Mouse (Mus musculus): ENCODE measurements around the gene Dop1b. TPM values are rescaled to one million over a fixed set of nuclear protein-coding genes. Genes with fewer than 3 reads are reported as not detected.
"Not testable (repeated sequence)": the region's sequence is repeated elsewhere in the genome, so short reads cannot be mapped to it uniquely, and the experiment has no call there.

Dop1b gene
- polyA plus RNA-seq, 1 experiment from 2014 or later, result 22.5 TPM

DNA sequence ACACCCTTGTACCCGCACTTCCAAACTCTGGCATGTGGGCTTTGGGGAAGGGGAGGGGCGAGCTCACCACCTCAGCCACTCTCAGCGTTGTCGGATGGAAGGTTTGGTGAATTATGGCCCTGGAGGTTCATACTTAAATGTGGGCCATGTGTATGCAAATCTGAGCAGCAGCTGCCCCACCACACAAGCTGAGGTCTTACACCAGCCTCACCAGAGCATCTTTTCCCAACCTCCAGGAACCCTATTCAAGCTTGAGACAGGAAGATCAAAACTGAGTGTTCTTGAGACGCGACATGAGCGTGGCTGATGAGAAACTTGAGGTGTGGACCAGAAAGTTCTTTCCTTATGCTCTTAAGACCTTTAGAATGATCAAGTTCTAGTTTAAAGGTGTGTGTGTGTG is 27.3 kb upstream of the Dop1b start:
- H3K9me3 ChIP-seq, result no peaks in the 10 kb centered on the region
- no peak overlapping the region for H3K9ac ChIP-seq
- H3K4me2 ChIP-seq (replicated peaks), result peak overlapping the region; percentile 73; the same call in 1 of the 2 replicates
- H3K36me3 ChIP-seq, result no peaks in the 10 kb centered on the region
- H3K4me3 ChIP-seq, result no peak overlapping the region
- 32% methylated on average over 7 of the region's 7 CpGs for WGBS
- peaks cover 15% of the 10 kb centered on the region for H3K4me1 ChIP-seq
- H3K27ac ChIP-seq, result no peak overlapping the region
- ATAC-seq (ENCODE audit: low FRiP score, low read depth), result no peak
- H3K27me3 ChIP-seq (replicated peaks), result peaks cover 54% of the 10 kb centered on the region

DNA sequence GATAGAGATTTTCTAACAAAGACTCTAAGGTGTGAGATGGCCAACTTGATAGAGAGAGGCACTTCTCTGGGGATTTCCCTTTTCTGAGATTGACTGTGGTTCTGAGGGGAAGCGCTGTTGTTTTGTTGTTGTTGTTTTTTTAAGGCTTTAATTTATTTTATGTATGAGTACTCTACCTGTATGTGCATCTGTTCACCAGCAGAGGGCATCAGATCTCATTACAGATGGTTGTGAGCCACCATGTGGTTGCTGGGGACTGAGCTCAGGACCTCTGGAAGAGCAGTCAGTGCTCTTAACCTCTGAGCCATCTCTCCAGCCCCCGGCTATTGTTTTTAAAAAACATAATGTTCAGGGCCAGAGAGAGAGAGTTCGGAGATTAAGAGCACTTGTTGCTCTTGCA is 25.9 kb upstream of the Dop1b start:
- H3K36me3 ChIP-seq; H3K9ac ChIP-seq; H3K4me3 ChIP-seq; H3K9me3 ChIP-seq; H3K27ac ChIP-seq; H3K4me2 ChIP-seq (replicated peaks); ATAC-seq (ENCODE audit: low FRiP score, low read depth): not testable (repeated sequence)
- WGBS, result 90% methylated on average over 3 of the region's 3 CpGs
- Histone ChIP-seq H3K27me3 (replicated peaks) (peaks cover 48% of the 10 kb centered on the region), H3K4me1 (peaks cover 15% of the 10 kb centered on the region)

DNA sequence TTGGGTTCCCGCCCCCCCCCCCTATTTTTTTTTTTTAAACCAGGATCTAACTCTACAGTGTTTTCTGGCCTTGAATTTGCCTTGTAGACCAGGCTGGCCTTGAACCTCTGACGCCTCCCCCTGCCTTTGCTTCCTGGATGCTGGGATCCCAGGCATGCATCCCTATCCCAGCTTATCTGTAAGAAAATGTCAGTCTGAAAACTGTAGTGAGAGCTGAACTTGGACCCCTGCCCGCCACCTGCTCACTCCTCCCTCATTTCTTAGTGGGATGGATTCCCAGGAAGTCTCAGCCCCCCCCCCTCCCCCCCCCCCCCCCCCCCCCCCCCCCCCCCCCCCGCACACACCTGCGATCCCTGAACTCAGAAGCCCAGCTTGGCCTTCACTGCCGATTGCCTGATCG is 25.3 kb upstream of the Dop1b start:
- H3K4me2 ChIP-seq (replicated peaks), result no peak overlapping the region
- H3K4me1 ChIP-seq, result peaks cover 15% of the 10 kb centered on the region
- no peak overlapping the region for H3K4me3 ChIP-seq
- no peak for ATAC-seq (ENCODE audit: low FRiP score, low read depth)
- no peak overlapping the region for H3K27ac ChIP-seq
- WGBS, result 91% methylated on average over 6 of the region's 7 CpGs
- no peaks in the 10 kb centered on the region for H3K36me3 ChIP-seq
- no peak overlapping the region for H3K9ac ChIP-seq
- peaks cover 42% of the 10 kb centered on the region for H3K27me3 ChIP-seq (replicated peaks)
- no peaks in the 10 kb centered on the region for H3K9me3 ChIP-seq

DNA sequence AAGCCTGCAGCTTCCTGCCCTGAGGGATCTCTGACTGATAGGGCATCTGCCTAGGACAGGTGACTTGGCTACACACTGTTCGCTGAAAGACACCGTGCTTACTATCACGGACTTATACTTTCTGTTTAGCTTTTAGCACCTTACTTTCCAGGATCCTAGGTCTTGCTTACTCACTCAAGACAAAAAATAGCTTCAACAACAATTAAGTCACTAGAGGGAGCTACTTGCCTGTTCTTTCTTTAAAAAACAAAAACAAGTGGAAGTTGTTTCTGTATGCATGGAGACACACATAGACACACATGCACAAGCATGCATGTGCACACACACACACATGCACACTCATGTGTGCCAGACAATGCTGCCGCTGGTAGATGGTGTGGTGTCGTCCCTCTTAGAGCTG is 24.8 kb upstream of the Dop1b start:
- H3K9ac ChIP-seq, result no peak overlapping the region
- H3K36me3 ChIP-seq, result no peaks in the 10 kb centered on the region
- ATAC-seq (ENCODE audit: low FRiP score, low read depth), result no peak
- 42% methylated on average over 5 of the region's 5 CpGs for WGBS
- H3K4me3 ChIP-seq, result no peak overlapping the region
- no peaks in the 10 kb centered on the region for H3K9me3 ChIP-seq
- peaks cover 15% of the 10 kb centered on the region for H3K4me1 ChIP-seq
- no peak overlapping the region for H3K27ac ChIP-seq
- H3K4me2 ChIP-seq (replicated peaks), result no peak overlapping the region
- H3K27me3 ChIP-seq (replicated peaks), result peaks cover 37% of the 10 kb centered on the region

DNA sequence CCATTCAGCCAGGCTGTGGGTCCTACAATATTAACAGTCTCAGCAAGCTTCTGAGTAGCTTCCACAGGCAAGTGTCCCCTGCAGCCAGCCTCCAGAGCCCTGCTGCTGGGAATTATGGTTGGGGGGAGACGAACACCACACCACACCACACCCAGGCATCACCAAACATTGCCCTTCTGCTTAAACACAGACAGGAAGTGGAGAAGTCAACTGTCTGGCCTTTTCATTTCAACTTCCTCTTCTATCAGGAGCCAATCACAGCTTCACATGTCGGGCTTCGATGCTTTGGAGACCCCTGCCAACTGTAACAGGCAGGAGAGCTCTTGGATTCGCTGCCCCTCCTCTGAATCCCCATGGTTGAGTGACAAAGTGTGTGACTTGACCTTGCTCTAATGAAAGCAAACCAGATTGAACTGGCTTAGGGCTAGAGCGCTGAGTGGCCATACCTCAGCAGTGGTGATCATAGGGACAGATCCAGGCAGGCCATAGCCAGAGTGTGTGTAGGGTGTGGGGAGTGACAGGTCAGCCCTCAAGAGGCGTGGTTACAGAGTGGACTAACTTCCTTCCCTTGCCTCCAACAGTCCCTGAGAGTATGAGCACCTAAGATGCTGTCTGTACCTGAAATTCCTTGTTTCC is 20.4 kb upstream of the Dop1b start:
- no peaks in the 10 kb centered on the region for H3K9me3 ChIP-seq
- 81% methylated on average over 6 of the region's 6 CpGs for WGBS
- H3K27ac ChIP-seq, result no peak overlapping the region
- H3K4me3 ChIP-seq, result no peak overlapping the region
- no peak overlapping the region for H3K4me2 ChIP-seq (replicated peaks)
- ATAC-seq (ENCODE audit: low FRiP score, low read depth), result no peak
- H3K9ac ChIP-seq, result no peak overlapping the region
- H3K27me3 ChIP-seq (replicated peaks), result no peaks in the 10 kb centered on the region
- no peaks in the 10 kb centered on the region for H3K36me3 ChIP-seq
- no peaks in the 10 kb centered on the region for H3K4me1 ChIP-seq

DNA sequence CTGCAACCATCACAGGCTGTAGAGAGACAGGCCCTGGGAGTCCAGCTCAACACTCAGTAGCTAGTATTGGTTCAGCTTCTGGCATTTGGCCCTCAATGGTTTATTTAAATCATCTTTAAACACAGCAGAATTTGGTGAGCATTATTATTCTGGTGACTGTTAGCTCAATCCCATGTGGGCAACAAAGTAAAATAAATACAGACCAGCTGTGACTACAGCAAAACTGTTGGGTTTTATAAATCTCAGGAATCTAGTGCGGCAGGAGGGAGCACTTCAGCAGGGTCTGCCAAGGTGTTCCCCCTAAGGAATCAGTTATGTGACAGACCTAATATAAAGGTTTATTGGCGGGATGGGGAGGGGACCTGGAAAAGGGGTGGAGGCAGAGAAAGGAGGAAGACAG is 19.0 kb upstream of the Dop1b start:
- Histone ChIP-seq H3K9me3 (no peaks in the 10 kb centered on the region), H3K4me2 (replicated peaks) (no peak overlapping the region), H3K9ac (no peak overlapping the region), H3K27me3 (replicated peaks) (no peaks in the 10 kb centered on the region), H3K4me1 (no peaks in the 10 kb centered on the region), H3K36me3 (no peaks in the 10 kb centered on the region), H3K27ac (no peak overlapping the region), H3K4me3 (no peak overlapping the region)
- WGBS, result 65% methylated on average over 2 of the region's 2 CpGs
- ATAC-seq (ENCODE audit: low FRiP score, low read depth), result no peak

DNA sequence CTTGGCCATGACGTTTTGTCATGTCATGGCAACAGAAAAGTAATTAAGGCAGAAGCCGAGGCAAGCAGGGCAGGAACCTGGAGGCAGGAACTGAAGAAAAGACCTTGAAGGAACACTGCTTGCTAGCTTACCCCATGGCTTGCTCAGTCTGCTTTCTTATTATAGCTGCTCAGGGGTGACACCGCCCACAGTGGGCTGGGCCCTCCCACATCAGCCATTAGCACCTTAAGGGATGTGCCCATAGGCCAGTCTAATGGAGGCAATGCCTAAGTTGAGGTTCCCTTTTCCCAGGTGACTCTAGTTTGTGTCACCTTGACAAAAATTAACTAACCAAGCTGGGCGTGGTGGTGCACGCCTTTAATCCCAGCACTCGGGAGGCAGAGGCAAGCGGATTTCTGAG is 4.6 kb upstream of the Dop1b start:
- no peak overlapping the region for H3K4me2 ChIP-seq (replicated peaks)
- H3K4me3 ChIP-seq, result no peak overlapping the region
- H3K4me1 ChIP-seq, result 0 out of 2 replicates have a peak, but pooled peaks cover 2% of the 10 kb centered on the region
- no peaks in the 10 kb centered on the region for H3K9me3 ChIP-seq
- H3K36me3 ChIP-seq, result no peaks in the 10 kb centered on the region
- 88% methylated on average over 7 of the region's 7 CpGs for WGBS
- no peak overlapping the region for H3K9ac ChIP-seq
- H3K27ac ChIP-seq, result no peak overlapping the region
- H3K27me3 ChIP-seq (replicated peaks), result peaks cover 10% of the 10 kb centered on the region
- ATAC-seq (ENCODE audit: low FRiP score, low read depth), result no peak

DNA sequence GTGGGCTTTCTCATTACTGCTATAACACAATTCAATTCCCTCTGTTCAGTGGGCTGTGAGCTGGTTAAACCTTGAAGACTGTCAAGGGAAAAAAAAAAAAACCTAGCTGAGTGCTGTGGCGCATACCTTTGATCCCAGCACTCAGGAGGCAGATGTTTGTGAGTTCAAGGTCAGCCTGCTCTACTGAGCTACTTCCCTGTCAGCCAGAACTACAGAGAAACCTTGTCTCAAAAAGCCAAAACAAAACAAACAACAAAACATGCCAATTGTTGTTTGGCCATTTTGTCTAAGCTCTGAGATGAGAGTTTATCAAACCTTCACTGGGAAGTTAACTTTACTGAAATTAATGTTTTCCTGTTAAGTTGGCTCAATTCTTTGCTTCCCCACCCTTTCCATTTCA is 2.5 kb upstream of the Dop1b start:
- no peak for ATAC-seq (ENCODE audit: low FRiP score, low read depth)
- peaks cover 14% of the 10 kb centered on the region for H3K4me1 ChIP-seq
- no peak overlapping the region for H3K9ac ChIP-seq
- H3K27ac ChIP-seq, result no peak overlapping the region
- H3K27me3 ChIP-seq (replicated peaks), result peaks cover 17% of the 10 kb centered on the region
- H3K4me2 ChIP-seq (replicated peaks), result no peak overlapping the region
- no peak overlapping the region for H3K4me3 ChIP-seq
- H3K9me3 ChIP-seq, result no peaks in the 10 kb centered on the region
- H3K36me3 ChIP-seq, result no peaks in the 10 kb centered on the region
- 88% methylated on average over 1 of the region's 1 CpGs for WGBS

DNA sequence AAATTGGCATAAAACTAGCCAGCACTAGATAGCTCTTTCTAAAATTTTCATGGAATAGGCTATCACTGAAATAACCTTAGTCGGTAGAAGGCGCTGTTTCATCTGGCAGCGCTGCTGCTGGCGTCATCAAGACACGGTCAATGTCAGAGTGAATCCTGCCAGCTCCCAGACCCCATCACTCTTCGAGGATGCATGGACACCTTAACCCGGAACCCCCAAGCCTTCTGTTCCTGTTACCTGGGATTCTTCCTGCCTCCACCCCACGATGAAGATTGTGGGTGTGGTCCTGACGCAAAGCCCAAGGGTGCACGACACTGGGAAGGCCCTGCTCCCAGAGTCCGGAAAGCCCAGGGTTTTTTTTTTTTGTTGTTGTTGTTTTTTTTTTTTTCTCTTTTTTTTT is 780 bp upstream of the Dop1b start:
- H3K27ac ChIP-seq, result no peak overlapping the region
- peak overlapping the region; percentile 88 for H3K4me2 ChIP-seq (replicated peaks)
- no peaks in the 10 kb centered on the region for H3K9me3 ChIP-seq
- no peak overlapping the region for H3K9ac ChIP-seq
- peak overlapping the region; percentile 81; the same call in 1 of the 2 replicates for H3K4me3 ChIP-seq
- peaks cover 17% of the 10 kb centered on the region for H3K4me1 ChIP-seq
- peak; percentile 27 for ATAC-seq (ENCODE audit: low FRiP score, low read depth)
- peaks cover 17% of the 10 kb centered on the region for H3K27me3 ChIP-seq (replicated peaks)
- no peaks in the 10 kb centered on the region for H3K36me3 ChIP-seq
- WGBS, result 0% methylated on average over 11 of the region's 11 CpGs

DNA sequence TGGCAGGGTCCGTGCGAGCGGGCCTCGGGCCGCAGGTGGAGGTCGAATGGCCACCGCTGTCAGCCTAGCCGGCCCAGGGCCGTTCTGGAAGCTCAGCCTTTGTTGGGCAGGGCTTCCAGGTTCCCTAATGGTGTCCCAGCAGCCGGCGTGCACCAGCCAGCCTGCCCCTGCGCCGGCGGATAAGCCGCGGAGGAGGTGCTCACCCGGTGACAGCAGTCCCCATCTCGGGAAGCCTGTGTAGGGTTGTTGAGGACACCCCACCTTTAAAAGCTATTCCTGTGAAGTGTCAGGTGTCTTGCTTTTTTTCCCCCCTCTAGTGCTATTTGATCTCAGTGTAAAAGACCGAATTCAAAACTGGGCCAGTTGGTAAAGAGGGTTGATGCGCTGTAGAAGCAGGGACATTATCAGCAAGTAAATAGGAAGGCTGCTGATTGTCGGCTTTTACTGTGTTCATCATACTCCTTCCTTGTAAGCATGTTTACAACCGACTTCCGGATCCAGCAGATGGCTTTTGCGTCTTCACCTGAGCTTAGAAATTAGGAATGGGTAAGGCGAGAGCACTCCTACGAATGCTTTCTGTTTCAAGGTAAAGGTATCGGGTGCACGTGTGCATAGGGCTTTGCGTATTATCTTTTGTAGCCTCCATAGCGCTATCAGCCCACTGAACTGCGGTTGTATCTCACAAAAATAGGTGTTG is 633 bp downstream of the Dop1b start:
- no peak; the same call in 1 of the 2 replicates for ATAC-seq (ENCODE audit: low FRiP score, low read depth)
- Histone ChIP-seq H3K36me3 (no peaks in the 10 kb centered on the region), H3K27me3 (replicated peaks) (peaks cover 7% of the 10 kb centered on the region; the same call in 1 of the 2 replicates), H3K9me3 (no peaks in the 10 kb centered on the region), H3K4me3 (peak overlapping the region; percentile 81), H3K27ac (peak overlapping the region; percentile 62), H3K4me1 (peaks cover 22% of the 10 kb centered on the region), H3K9ac (peak overlapping the region; percentile 88), H3K4me2 (replicated peaks) (peak overlapping the region; percentile 88)
- 13% methylated on average over 31 of the region's 31 CpGs for WGBS

DNA sequence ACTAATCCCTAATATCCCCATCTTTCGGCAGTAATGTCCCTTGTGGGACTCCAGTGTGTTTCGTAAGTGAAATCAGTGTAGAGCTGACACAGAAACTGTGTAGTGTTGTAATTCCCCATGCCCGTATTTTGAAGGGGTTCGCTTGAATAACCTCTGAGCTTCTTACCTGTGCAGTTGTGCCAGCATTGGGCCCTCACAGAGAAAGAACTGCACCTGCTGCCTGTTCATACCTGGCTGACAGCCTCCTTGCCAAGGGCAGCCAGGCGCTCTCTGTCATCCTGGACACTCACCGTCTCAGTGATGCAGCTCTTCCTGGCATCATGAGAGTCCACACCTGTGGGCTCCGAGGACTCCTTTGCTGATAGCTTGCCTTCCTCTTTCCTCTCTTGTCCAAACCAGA is 1.3 kb downstream of the Dop1b start:
- Histone ChIP-seq H3K4me3 (peak overlapping the region; percentile 81; the same call in 1 of the 2 replicates), H3K27ac (no peak overlapping the region), H3K9me3 (no peaks in the 10 kb centered on the region), H3K9ac (peak overlapping the region; percentile 88; the same call in 1 of the 2 replicates), H3K4me1 (peaks cover 26% of the 10 kb centered on the region), H3K4me2 (replicated peaks) (peak overlapping the region; percentile 88), H3K27me3 (replicated peaks) (peaks cover 7% of the 10 kb centered on the region; the same call in 1 of the 2 replicates), H3K36me3 (no peaks in the 10 kb centered on the region)
- WGBS, result 75% methylated on average over 7 of the region's 7 CpGs
- no peak for ATAC-seq (ENCODE audit: low FRiP score, low read depth)

DNA sequence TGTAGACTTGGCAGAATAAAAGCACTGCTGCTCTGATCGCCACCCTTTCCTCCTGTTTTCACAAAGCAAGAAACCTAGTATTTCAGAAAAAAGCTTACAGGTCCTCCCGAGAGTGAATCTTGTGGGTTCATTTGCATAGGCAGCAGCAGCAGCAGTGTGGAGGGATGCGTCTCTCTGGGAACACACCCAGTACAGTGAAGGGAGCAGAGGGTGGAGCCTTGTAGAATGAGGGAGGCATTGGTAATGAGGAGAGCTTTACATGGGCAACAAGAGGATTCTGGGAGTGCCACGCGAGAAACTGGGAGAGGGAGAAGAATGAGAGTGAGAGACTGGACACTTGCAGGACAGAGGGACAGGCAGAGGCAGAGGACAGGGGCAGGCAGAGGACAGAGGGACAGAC is 2.7 kb downstream of the Dop1b start:
- H3K27me3 ChIP-seq (replicated peaks), result peaks cover 7% of the 10 kb centered on the region; the same call in 1 of the 2 replicates
- WGBS, result 35% methylated on average over 5 of the region's 5 CpGs

More for the DNA sequence above, 2.7 kb downstream of the Dop1b start:
- ATAC-seq (ENCODE audit: low FRiP score, low read depth), result no peak
- Histone ChIP-seq H3K4me3 (no peak overlapping the region), H3K9me3 (no peaks in the 10 kb centered on the region), H3K4me2 (replicated peaks) (no peak overlapping the region), H3K9ac (no peak overlapping the region), H3K27ac (no peak overlapping the region), H3K36me3 (no peaks in the 10 kb centered on the region), H3K4me1 (peaks cover 26% of the 10 kb centered on the region)

Data from neural tube, embryonic 12.5 days (tissue).